Mouse (Mus musculus): ENCODE data around the gene Hspbap1. TPM values are rescaled to one million over a fixed set of nuclear protein-coding genes. Genes with fewer than 3 reads are reported as not detected.

The Hspbap1 gene
- polyA plus RNA-seq, 1 experiment from 2014 or later, result 30.4 TPM

DNA sequence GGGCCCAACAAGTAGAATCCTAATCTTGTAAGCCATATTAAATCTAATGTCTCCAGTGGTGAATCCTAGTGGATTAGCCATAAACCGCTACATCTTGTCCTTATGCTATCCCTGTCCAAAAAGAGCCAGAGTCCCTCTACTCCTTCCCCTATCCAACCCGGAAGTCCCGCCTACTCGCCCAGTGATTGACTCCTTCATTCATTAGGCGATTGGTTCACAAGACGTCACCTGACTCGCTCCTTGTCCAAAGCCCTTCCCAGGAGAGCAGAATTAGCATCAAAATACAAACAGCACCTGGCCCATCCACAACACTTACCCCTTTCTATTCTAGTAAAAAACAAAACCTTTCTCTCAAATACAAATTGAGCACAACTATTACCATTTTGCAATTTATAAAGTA is 59.8 kb downstream of the Hspbap1 start:
- Histone ChIP-seq H3K4me3 (ENCODE audit: low read depth, low read length) (no peak overlapping the region), H3K27ac (ENCODE audit: low read depth, low read length) (no peak overlapping the region), H3K36me3 (ENCODE audit: control insufficient read depth, insufficient read depth, low read length) (peaks cover 13% of the 10 kb centered on the region), H3K4me2 (no peak overlapping the region), H3K9ac (ENCODE audit: low read depth, low read length) (no peak overlapping the region), H3K9me3 (ENCODE audit: control insufficient read depth, low read length) (no peaks in the 10 kb centered on the region), H3K4me1 (replicated peaks; ENCODE audit: control insufficient read depth, insufficient read depth, low read length) (no peaks in the 10 kb centered on the region), H3K27me3 (replicated peaks; ENCODE audit: control insufficient read depth, insufficient read depth, low read length) (no peaks in the 10 kb centered on the region)
- no peak for DNase-seq (ENCODE audit: low spot score)
- ATAC-seq (replicated peaks; ENCODE audit: low FRiP score), result no peak
- 28% methylated on average over 7 of the region's 7 CpGs for WGBS

- WGBS, result 70% methylated on average over 3 of the region's 3 CpGs
- H3K27ac ChIP-seq (ENCODE audit: low read depth, low read length), result no peak overlapping the region
- no peak for ATAC-seq (replicated peaks; ENCODE audit: low FRiP score)
- no peaks in the 10 kb centered on the region for H3K4me1 ChIP-seq (replicated peaks; ENCODE audit: control insufficient read depth, insufficient read depth, low read length)
- H3K27me3 ChIP-seq (replicated peaks; ENCODE audit: control insufficient read depth, insufficient read depth, low read length), result no peaks in the 10 kb centered on the region
- no peak overlapping the region for H3K4me3 ChIP-seq (ENCODE audit: low read depth, low read length)
- H3K9ac ChIP-seq (ENCODE audit: low read depth, low read length), result no peak overlapping the region
- no peak for DNase-seq (ENCODE audit: low spot score)
- no peak overlapping the region for H3K4me2 ChIP-seq
- no peaks in the 10 kb centered on the region for H3K9me3 ChIP-seq (ENCODE audit: control insufficient read depth, low read length)
- H3K36me3 ChIP-seq (ENCODE audit: control insufficient read depth, insufficient read depth, low read length), result no peaks in the 10 kb centered on the region
Observed at GRCm38 (mm10) chr16:35832926-35833325, 62.8 kb downstream of the Hspbap1 start.

DNA sequence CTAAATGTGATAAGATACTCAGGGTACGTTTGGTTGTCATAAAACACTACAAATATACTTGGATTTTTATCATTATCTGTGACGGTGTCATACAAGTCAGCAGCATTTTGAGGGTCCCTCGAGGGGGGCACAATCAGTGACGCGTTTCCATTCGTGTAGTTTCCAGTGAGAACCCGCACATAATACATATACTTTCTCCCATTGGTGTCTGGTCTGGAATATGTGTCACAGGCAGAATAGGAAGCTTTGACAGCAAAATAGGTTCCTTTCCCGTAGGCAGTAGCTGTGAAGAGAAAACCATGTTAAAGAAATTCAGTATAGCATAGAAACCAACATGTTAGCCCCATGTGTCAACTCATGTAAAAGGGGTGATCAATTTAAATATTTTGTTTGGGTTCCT is 64.5 kb downstream of the Hspbap1 start:
- ATAC-seq (replicated peaks; ENCODE audit: low FRiP score), result no peak

DNA sequence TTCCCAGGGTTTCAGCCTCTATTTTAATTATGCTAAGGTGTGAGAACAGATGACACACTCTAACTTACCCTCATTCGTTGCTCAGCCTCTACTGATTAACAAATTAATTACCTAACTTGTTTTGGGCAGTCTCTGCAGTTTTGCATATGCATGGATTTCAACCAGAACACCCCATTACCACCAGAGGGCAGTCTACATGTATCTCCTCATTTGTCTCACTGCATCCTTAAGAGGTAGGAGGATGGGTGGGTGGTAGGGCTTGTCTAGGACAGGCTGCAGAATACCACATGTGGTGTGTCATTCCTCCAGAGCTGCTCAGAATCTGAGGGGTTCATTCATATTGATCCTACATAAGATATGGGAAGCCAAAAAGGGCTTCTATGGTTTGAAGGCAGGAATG is 69.5 kb downstream of the Hspbap1 start:
- DNase-seq (ENCODE audit: low spot score), result no peak
- Histone ChIP-seq H3K9me3 (ENCODE audit: control insufficient read depth, low read length) (no peaks in the 10 kb centered on the region), H3K4me3 (ENCODE audit: low read depth, low read length) (no peak overlapping the region), H3K9ac (ENCODE audit: low read depth, low read length) (no peak overlapping the region), H3K36me3 (ENCODE audit: control insufficient read depth, insufficient read depth, low read length) (no peaks in the 10 kb centered on the region), H3K27me3 (replicated peaks; ENCODE audit: control insufficient read depth, insufficient read depth, low read length) (no peaks in the 10 kb centered on the region), H3K4me2 (no peak overlapping the region), H3K4me1 (replicated peaks; ENCODE audit: control insufficient read depth, insufficient read depth, low read length) (no peaks in the 10 kb centered on the region), H3K27ac (ENCODE audit: low read depth, low read length) (no peak overlapping the region)
- no peak for ATAC-seq (replicated peaks; ENCODE audit: low FRiP score)
- WGBS, result 16% methylated on average over 1 of the region's 1 CpGs

More for the DNA sequence above, 64.5 kb downstream of the Hspbap1 start:
- H3K4me3 ChIP-seq (ENCODE audit: low read depth, low read length), result no peak overlapping the region
- H3K27ac ChIP-seq (ENCODE audit: low read depth, low read length), result no peak overlapping the region
- no peaks in the 10 kb centered on the region for H3K36me3 ChIP-seq (ENCODE audit: control insufficient read depth, insufficient read depth, low read length)
- DNase-seq (ENCODE audit: low spot score), result no peak
- no peak overlapping the region for H3K4me2 ChIP-seq
- no peaks in the 10 kb centered on the region for H3K27me3 ChIP-seq (replicated peaks; ENCODE audit: control insufficient read depth, insufficient read depth, low read length)
- H3K9me3 ChIP-seq (ENCODE audit: control insufficient read depth, low read length), result no peaks in the 10 kb centered on the region
- no peak overlapping the region for H3K9ac ChIP-seq (ENCODE audit: low read depth, low read length)
- 80% methylated on average over 8 of the region's 8 CpGs for WGBS
- H3K4me1 ChIP-seq (replicated peaks; ENCODE audit: control insufficient read depth, insufficient read depth, low read length), result no peaks in the 10 kb centered on the region

DNA sequence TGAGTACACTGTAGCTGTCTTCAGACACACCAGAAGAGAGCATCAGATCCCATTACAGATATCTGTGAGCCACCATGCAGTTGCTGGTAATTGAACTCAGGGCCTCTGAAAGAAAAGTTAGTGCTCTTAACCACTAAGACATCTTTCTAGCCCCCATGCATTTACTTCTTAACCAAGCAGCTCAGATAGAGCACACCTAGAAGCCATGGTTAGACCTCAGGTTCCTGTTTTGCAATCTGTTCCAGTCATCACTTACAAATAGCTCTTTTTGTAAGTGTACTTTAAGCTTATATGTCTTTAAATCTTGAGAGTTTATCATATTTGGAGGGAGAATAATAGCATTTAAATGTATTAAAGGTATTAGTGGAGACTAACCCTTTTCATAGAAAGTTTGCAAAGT is 77.0 kb downstream of the Hspbap1 start:
- ATAC-seq (replicated peaks; ENCODE audit: low FRiP score) (no peak), DNase-seq (ENCODE audit: low spot score) (no peak)
- H3K9ac ChIP-seq (ENCODE audit: low read depth, low read length), result no peak overlapping the region
- no peaks in the 10 kb centered on the region for H3K9me3 ChIP-seq (ENCODE audit: control insufficient read depth, low read length)
- H3K27me3 ChIP-seq (replicated peaks; ENCODE audit: control insufficient read depth, insufficient read depth, low read length), result no peaks in the 10 kb centered on the region
- H3K4me2 ChIP-seq, result no peak overlapping the region
- H3K27ac ChIP-seq (ENCODE audit: low read depth, low read length), result no peak overlapping the region
- H3K4me3 ChIP-seq (ENCODE audit: low read depth, low read length), result no peak overlapping the region
- no peaks in the 10 kb centered on the region for H3K4me1 ChIP-seq (replicated peaks; ENCODE audit: control insufficient read depth, insufficient read depth, low read length)
- H3K36me3 ChIP-seq (ENCODE audit: control insufficient read depth, insufficient read depth, low read length), result no peaks in the 10 kb centered on the region

DNA sequence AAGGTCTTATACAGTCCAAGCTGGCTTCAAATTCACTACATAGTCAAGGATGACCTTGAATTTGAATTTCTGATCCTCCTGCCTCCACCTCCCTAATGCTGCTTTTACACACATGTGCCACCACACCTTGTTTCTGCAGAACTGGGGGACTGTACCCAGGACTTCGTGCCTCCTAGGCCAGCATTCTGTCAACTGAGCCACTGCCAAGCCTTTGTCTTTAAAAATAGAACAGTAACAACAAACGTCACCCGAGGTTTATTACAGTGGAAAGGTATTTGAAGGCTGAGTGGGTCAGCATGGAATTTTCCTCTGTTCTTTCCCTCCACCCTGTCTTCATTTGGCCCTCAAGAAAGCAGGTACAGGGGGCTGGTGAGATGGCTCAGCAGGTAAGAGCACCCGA is 85.7 kb downstream of the Hspbap1 start:
- no peak overlapping the region for H3K9ac ChIP-seq (ENCODE audit: low read depth, low read length)
- DNase-seq (ENCODE audit: low spot score) (no peak), ATAC-seq (replicated peaks; ENCODE audit: low FRiP score) (no peak)
- no peak overlapping the region for H3K4me2 ChIP-seq
- no peak overlapping the region for H3K27ac ChIP-seq (ENCODE audit: low read depth, low read length)
- H3K9me3 ChIP-seq (ENCODE audit: control insufficient read depth, low read length), result no peaks in the 10 kb centered on the region
- peaks cover 3% of the 10 kb centered on the region; the same call in 1 of the 2 replicates for H3K4me1 ChIP-seq (replicated peaks; ENCODE audit: control insufficient read depth, insufficient read depth, low read length)
- H3K27me3 ChIP-seq (replicated peaks; ENCODE audit: control insufficient read depth, insufficient read depth, low read length), result no peaks in the 10 kb centered on the region
- no peak overlapping the region for H3K4me3 ChIP-seq (ENCODE audit: low read depth, low read length)
- 77% methylated on average over 4 of the region's 4 CpGs for WGBS
- H3K36me3 ChIP-seq (ENCODE audit: control insufficient read depth, insufficient read depth, low read length), result no peaks in the 10 kb centered on the region

DNA sequence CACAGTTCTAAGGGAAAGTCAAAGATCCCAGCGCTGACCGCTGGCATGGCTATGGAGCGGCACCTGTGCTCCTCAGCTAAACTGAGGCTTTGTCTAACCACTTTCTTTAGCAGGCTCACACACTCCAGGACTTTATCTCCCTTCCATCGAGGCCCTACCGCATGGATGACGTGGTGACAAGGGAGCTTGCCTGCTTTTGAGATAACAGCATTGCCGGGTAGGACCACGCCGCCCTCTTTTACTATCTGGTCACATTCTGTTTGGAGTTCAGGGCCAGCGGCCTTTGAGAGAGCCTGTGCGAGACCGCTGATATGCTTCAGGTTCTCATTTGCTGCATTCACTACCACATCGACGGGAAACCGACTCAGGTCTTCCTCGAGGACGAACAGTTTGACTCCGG is 86.6 kb downstream of the Hspbap1 start:
- Histone ChIP-seq H3K4me3 (ENCODE audit: low read depth, low read length) (no peak overlapping the region), H3K27me3 (replicated peaks; ENCODE audit: control insufficient read depth, insufficient read depth, low read length) (no peaks in the 10 kb centered on the region)
- WGBS, result 46% methylated on average over 18 of the region's 18 CpGs

DNA sequence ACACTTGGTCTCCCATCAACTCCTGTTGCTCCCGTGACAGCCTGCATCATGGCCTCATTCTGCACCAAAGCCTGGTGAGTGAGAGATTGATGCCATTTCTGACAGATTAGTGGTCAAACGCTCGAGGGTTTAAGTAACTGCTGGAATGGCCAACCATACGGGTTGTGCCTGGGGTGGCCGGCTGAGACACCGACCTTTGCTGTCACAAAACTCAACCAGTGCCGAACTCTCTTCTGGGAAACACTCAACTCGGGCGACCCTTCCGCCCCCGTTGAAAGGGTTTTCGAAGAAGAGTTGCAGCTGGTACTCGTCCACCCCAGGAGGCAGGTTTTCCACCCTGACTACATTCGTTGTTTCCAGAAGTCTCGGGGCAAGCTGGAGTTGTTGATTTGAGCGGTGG is 90.1 kb downstream of the Hspbap1 start:
- no peak overlapping the region for H3K9ac ChIP-seq (ENCODE audit: low read depth, low read length)
- WGBS, result 79% methylated on average over 16 of the region's 16 CpGs
- no peak overlapping the region for H3K4me2 ChIP-seq
- H3K4me3 ChIP-seq (ENCODE audit: low read depth, low read length), result no peak overlapping the region
- DNase-seq (ENCODE audit: low spot score) (no peak), ATAC-seq (replicated peaks; ENCODE audit: low FRiP score) (no peak)
- H3K27me3 ChIP-seq (replicated peaks; ENCODE audit: control insufficient read depth, insufficient read depth, low read length), result no peaks in the 10 kb centered on the region
- H3K36me3 ChIP-seq (ENCODE audit: control insufficient read depth, insufficient read depth, low read length), result no peaks in the 10 kb centered on the region
- H3K27ac ChIP-seq (ENCODE audit: low read depth, low read length), result no peak overlapping the region
- peaks cover 3% of the 10 kb centered on the region; the same call in 1 of the 2 replicates for H3K4me1 ChIP-seq (replicated peaks; ENCODE audit: control insufficient read depth, insufficient read depth, low read length)
- no peaks in the 10 kb centered on the region for H3K9me3 ChIP-seq (ENCODE audit: control insufficient read depth, low read length)

More for the DNA sequence above, 86.6 kb downstream of the Hspbap1 start:
- peak overlapping the region; percentile 44 for H3K4me2 ChIP-seq
- H3K36me3 ChIP-seq (ENCODE audit: control insufficient read depth, insufficient read depth, low read length), result no peaks in the 10 kb centered on the region
- DNase-seq (ENCODE audit: low spot score), result no peak
- H3K9me3 ChIP-seq (ENCODE audit: control insufficient read depth, low read length), result no peaks in the 10 kb centered on the region
- 0 out of 2 replicates have a peak overlapping the region, but pooled peaks have one; percentile 27 for H3K27ac ChIP-seq (ENCODE audit: low read depth, low read length)
- H3K4me1 ChIP-seq (replicated peaks; ENCODE audit: control insufficient read depth, insufficient read depth, low read length), result peaks cover 3% of the 10 kb centered on the region; the same call in 1 of the 2 replicates
- no peak overlapping the region for H3K9ac ChIP-seq (ENCODE audit: low read depth, low read length)
- peak; percentile 98 for ATAC-seq (replicated peaks; ENCODE audit: low FRiP score)

GRCm38 (mm10) chr16:35862057-35862456 is 91.9 kb downstream of the Hspbap1 start:
- H3K27me3 ChIP-seq (replicated peaks; ENCODE audit: control insufficient read depth, insufficient read depth, low read length), result no peaks in the 10 kb centered on the region
- H3K36me3 ChIP-seq (ENCODE audit: control insufficient read depth, insufficient read depth, low read length), result no peaks in the 10 kb centered on the region
- no peak for DNase-seq (ENCODE audit: low spot score)
- H3K4me2 ChIP-seq, result no peak overlapping the region
- no peak overlapping the region for H3K9ac ChIP-seq (ENCODE audit: low read depth, low read length)
- H3K4me3 ChIP-seq (ENCODE audit: low read depth, low read length), result no peak overlapping the region
- H3K4me1 ChIP-seq (replicated peaks; ENCODE audit: control insufficient read depth, insufficient read depth, low read length), result peaks cover 3% of the 10 kb centered on the region; the same call in 1 of the 2 replicates
- no peak for ATAC-seq (replicated peaks; ENCODE audit: low FRiP score)
- 78% methylated on average over 1 of the region's 1 CpGs for WGBS
- H3K27ac ChIP-seq (ENCODE audit: low read depth, low read length), result no peak overlapping the region
- H3K9me3 ChIP-seq (ENCODE audit: control insufficient read depth, low read length), result no peaks in the 10 kb centered on the region
